Comparison of ENCODE assay signal across 9 mouse cellular contexts in genomic region chr14:33632790-33633372, GRCm38 (mm10). TPM values are rescaled to one million over a fixed set of nuclear protein-coding genes. Genes with fewer than 3 reads are reported as not detected.
DNase-seq lines count a peak whose midpoint lies in the region; ATAC-seq and TF ChIP-seq lines count a peak whose summit lies in the region.
"Had no signal": no experiment of that assay in that cellular context is flagged by ENCODE, and none has a peak within 500 bp of the region (broad histone marks: within the 10 kb centered on the region; RNA-seq: fewer than 3 reads in every experiment).

No protein-coding gene starts in this region.

- H3K36me3 ChIP-seq in kidney, postnatal 0 days (ENCODE audit: insufficient read depth, low read length): no peaks in the 10 kb centered on the region
- H3K36me3 ChIP-seq in kidney, embryonic 15.5 days: no peaks in the 10 kb centered on the region
- no peaks in the 10 kb centered on the region for H3K36me3 ChIP-seq in hindbrain, embryonic 14.5 days (replicated peaks; ENCODE audit: control insufficient read depth, insufficient read depth)
- no peaks in the 10 kb centered on the region for H3K36me3 ChIP-seq in liver, embryonic 16.5 days (ENCODE audit: control insufficient read depth, insufficient read depth)

- H3K27me3 ChIP-seq in kidney, postnatal 0 days (ENCODE audit: insufficient read depth, low read length): no peaks in the 10 kb centered on the region
- no peaks in the 10 kb centered on the region; the same call in 1 of the 2 replicates for H3K27me3 ChIP-seq in kidney, embryonic 15.5 days
- no peaks in the 10 kb centered on the region for H3K27me3 ChIP-seq in hindbrain, embryonic 14.5 days (ENCODE audit: control insufficient read depth, insufficient read depth, low read length)
- no peaks in the 10 kb centered on the region for H3K27me3 ChIP-seq in liver, embryonic 16.5 days (ENCODE audit: control insufficient read depth, insufficient read depth, low read depth, low read length)

- peak; percentile 73 for TF ChIP-seq CTCF in kidney, postnatal 0 days (IDR thresholded peaks at IDR 0.05; ENCODE audit: low read depth)

- H3K4me1 ChIP-seq in kidney, postnatal 0 days (replicated peaks; ENCODE audit: insufficient read depth, low read length): no peaks in the 10 kb centered on the region
- no peaks in the 10 kb centered on the region for H3K4me1 ChIP-seq in kidney, embryonic 15.5 days
- H3K4me1 ChIP-seq in hindbrain, embryonic 14.5 days (replicated peaks; ENCODE audit: control insufficient read depth, insufficient read depth, low read length): no peaks in the 10 kb centered on the region
- H3K4me1 ChIP-seq in liver, embryonic 16.5 days (ENCODE audit: control insufficient read depth, low read depth, low read length): peaks cover 10% of the 10 kb centered on the region; the same call in 1 of the 2 replicates

- no peaks in the 10 kb centered on the region for H3K9me3 ChIP-seq in kidney, postnatal 0 days (replicated peaks; ENCODE audit: low read length)
- H3K9me3 ChIP-seq in kidney, embryonic 15.5 days (replicated peaks): no peaks in the 10 kb centered on the region
- no peaks in the 10 kb centered on the region for H3K9me3 ChIP-seq in hindbrain, embryonic 14.5 days (ENCODE audit: control insufficient read depth, low read length)
- H3K9me3 ChIP-seq in liver, embryonic 16.5 days (replicated peaks; ENCODE audit: control insufficient read depth, low read length): no peaks in the 10 kb centered on the region

- no peak overlapping the region for H3K4me2 ChIP-seq in kidney, postnatal 0 days (ENCODE audit: low read length)
- no peak overlapping the region for H3K4me2 ChIP-seq in kidney, embryonic 15.5 days
- no peak overlapping the region for H3K4me2 ChIP-seq in hindbrain, embryonic 14.5 days (replicated peaks)
- H3K4me2 ChIP-seq in liver, embryonic 16.5 days (ENCODE audit: low read depth, low read length): no peak overlapping the region

- H3K9ac ChIP-seq in kidney, postnatal 0 days (ENCODE audit: low read depth, low read length): no peak overlapping the region
- H3K9ac ChIP-seq in kidney, embryonic 15.5 days: no peak overlapping the region
- H3K9ac ChIP-seq in hindbrain, embryonic 14.5 days: no peak overlapping the region
- H3K9ac ChIP-seq in liver, embryonic 16.5 days (ENCODE audit: low read depth, low read length): no peak overlapping the region

- WGBS in kidney, postnatal 0 days: 70% methylated on average over 8 of the region's 8 CpGs
- WGBS in kidney, embryonic 15.5 days: 67% methylated on average over 8 of the region's 8 CpGs
- WGBS in hindbrain, embryonic 14.5 days: 64% methylated on average over 8 of the region's 8 CpGs
- 33% methylated on average over 8 of the region's 8 CpGs for WGBS in liver, embryonic 16.5 days (ENCODE audit: insufficient replicate concordance)

- DNase-seq in kidney, postnatal 0 days (ENCODE audit: low spot score): peak; percentile 59
- peak; percentile 70 to 71 for DNase-seq in cerebellum, postnatal 10 days
- peak; percentile 71 for DNase-seq in hindbrain, embryonic 14.5 days (ENCODE audit: low spot score)
- DNase-seq in thymus, postnatal 25 days: no peak
- no peak for DNase-seq in B cell, adult 2 months

- no peak for ATAC-seq in kidney, postnatal 0 days (replicated peaks; ENCODE audit: low FRiP score, low read depth)
- ATAC-seq in kidney, embryonic 15.5 days (replicated peaks; ENCODE audit: low FRiP score): no peak
- peak; percentile 59; the same call in 1 of the 2 replicates for ATAC-seq in hindbrain, embryonic 14.5 days (ENCODE audit: low FRiP score)
- peak; percentile 77 for ATAC-seq in liver, embryonic 16.5 days (ENCODE audit: low read depth)
- no peak for ATAC-seq in megakaryocyte, adult 5-6 weeks (ENCODE audit: poor library complexity, severe bottlenecking)

- H3K27ac ChIP-seq in kidney, postnatal 0 days: no peak overlapping the region
- H3K27ac ChIP-seq in kidney, embryonic 15.5 days: no peak overlapping the region
- H3K27ac ChIP-seq in hindbrain, embryonic 14.5 days: no peak overlapping the region
- H3K27ac ChIP-seq in liver, embryonic 16.5 days (ENCODE audit: low read length): peak overlapping the region; percentile 18; the same call in 1 of the 2 replicates

- no peak overlapping the region for H3K4me3 ChIP-seq in kidney, postnatal 0 days (replicated peaks; ENCODE audit: low read depth, low read length)
- H3K4me3 ChIP-seq in kidney, embryonic 15.5 days (replicated peaks): no peak overlapping the region
- H3K4me3 ChIP-seq in hindbrain, embryonic 14.5 days (replicated peaks; ENCODE audit: low read length): no peak overlapping the region
- no peak overlapping the region for H3K4me3 ChIP-seq in liver, embryonic 16.5 days (ENCODE audit: low read depth, low read length)
- H3K4me3 ChIP-seq: myocyte had no signal

RNA-seq across cellular contexts. Expression of gene Ptpn20, which starts 43.9 kb away (rescaled TPM):
- polyA plus RNA-seq in kidney, postnatal 0 days (2015; fragmentation: Nextera tagmentation; extraction: Ambion mirVana): not detected in 2 replicates
- not detected in 2 replicates for polyA plus RNA-seq in kidney, embryonic 15.5 days (2015; fragmentation: Nextera tagmentation; extraction: Ambion mirVana)
- 0.21 and 0.33 TPM in 2 replicates for polyA plus RNA-seq in hindbrain, embryonic 14.5 days (2014; fragmentation: Nextera tagmentation; extraction: Ambion mirVana)
- 0.07 and 0.12 TPM in 2 replicates for polyA plus RNA-seq in liver, embryonic 16.5 days (2015; fragmentation: Nextera tagmentation; extraction: Ambion mirVana)
- not detected in 2 replicates for total RNA-seq in megakaryocyte, adult 5-6 weeks (2015)
- not detected in 2 replicates for total RNA-seq in megakaryocyte, adult 5-6 weeks (2017)
- polyA plus RNA-seq: myocyte had no signal

Comparison
In these comparisons a context has a peak if more than half of its experiments do, and no peak if none do; other contexts are left out.
1. ATAC-seq: peak in hindbrain, embryonic 14.5 days (single experiment) and liver, embryonic 16.5 days (single experiment); none in kidney, postnatal 0 days (single experiment), kidney, embryonic 15.5 days (single experiment) and megakaryocyte, adult 5-6 weeks (single experiment).
2. DNase-seq: peak in kidney, postnatal 0 days (single experiment), cerebellum, postnatal 10 days (2 of 2) and hindbrain, embryonic 14.5 days (single experiment); none in thymus, postnatal 25 days (single experiment) and B cell, adult 2 months (0 of 2).